Mouse (Mus musculus) MEL (cell line): ENCODE data around the gene Iqsec1. TPM values are rescaled to one million over a fixed set of nuclear protein-coding genes. Genes with fewer than 3 reads are reported as not detected.

Experiments used
- DNase-seq: peaks from one replicate; pipeline ENCODE4 v3.0.0; 2011; ENCODE audit warnings: low read depth, low spot score
- H3K27ac ChIP-seq: 2 replicates; pipeline ENCODE4 v1.5.1; 2012; ENCODE audit warnings: low read depth, mild to moderate bottlenecking, control low read depth, low read length, moderate library complexity; ENCODE audit not compliant: control insufficient read depth
- H3K27me3 ChIP-seq, 2 experiments: fragments of 150-350 bp in 1 of 2; sonication (generic) in 1 of 2; 2 replicates each; pipeline ENCODE4 v1.6.1; 2012; ENCODE audit warnings: low read length in 2 of 2, mild to moderate bottlenecking in 2 of 2, improper control_type of control experiment in 1 of 2, moderate library complexity in 1 of 2; ENCODE audit not compliant: insufficient read depth in 2 of 2, control insufficient read depth in 1 of 2
- H3K36me3 ChIP-seq, 2 experiments: 2 replicates each; pipeline ENCODE4 v1.6.1; 2012 to 2014; ENCODE audit warnings: low read length in 2 of 2, improper control_type of control experiment in 1 of 2, inconsistent platforms in 1 of 2, mild to moderate bottlenecking in 1 of 2; ENCODE audit not compliant: insufficient read depth in 2 of 2, control insufficient read depth in 1 of 2
- H3K4me1 ChIP-seq, 2 experiments: fragments of 150-350 bp in 1 of 2; sonication (generic) in 1 of 2; 2 replicates each; pipeline ENCODE4 v1.6.1; 2012; ENCODE audit warnings: low read length in 2 of 2, improper control_type of control experiment in 1 of 2, mild to moderate bottlenecking in 1 of 2; ENCODE audit not compliant: insufficient read depth in 2 of 2, control insufficient read depth in 1 of 2
- H3K4me3 ChIP-seq, 2 experiments: fragments of 150-350 bp in 1 of 2; sonication (generic) in 1 of 2; 2 replicates each; pipeline ENCODE4 v1.5.1; 2012; ENCODE audit warnings: low read depth in 2 of 2, low read length in 2 of 2, mild to moderate bottlenecking in 2 of 2, moderate library complexity in 2 of 2, control low read depth in 1 of 2, improper control_type of control experiment in 1 of 2; ENCODE audit not compliant: control insufficient read depth in 1 of 2, insufficient read depth in 1 of 2
- H3K79me2 ChIP-seq: 2 replicates; pipeline ENCODE4 v1.6.1; 2012; ENCODE audit warnings: mild to moderate bottlenecking, low read length, moderate library complexity; ENCODE audit not compliant: control insufficient read depth, poor library complexity, insufficient read depth
- H3K9ac ChIP-seq: 2 replicates; pipeline ENCODE4 v1.6.1; 2012; ENCODE audit warnings: low read depth, mild to moderate bottlenecking, control low read depth, low read length, moderate library complexity; ENCODE audit not compliant: control insufficient read depth, poor library complexity, severe bottlenecking
- H3K9me3 ChIP-seq: fragments of 150-350 bp; sonication (generic); replicated peaks from 2 replicates; pipeline ENCODE4 v1.6.1; 2012; ENCODE audit warnings: mild to moderate bottlenecking, low read length, improper control_type of control experiment, moderate library complexity; ENCODE audit not compliant: insufficient read depth
- BHLHE40 ChIP-seq: IDR thresholded peaks from 2 replicates; pipeline ENCODE4 v1.6.1; 2012; ENCODE audit warnings: low read depth, mild to moderate bottlenecking, inconsistent platforms, low read length, improper control_type of control experiment, borderline replicate concordance
- CHD1 ChIP-seq: IDR thresholded peaks from 2 replicates; pipeline ENCODE4 v1.6.1; 2012; ENCODE audit warnings: low read depth, mild to moderate bottlenecking, inconsistent platforms, low read length, improper control_type of control experiment
- CTCF ChIP-seq, 3 experiments: IDR thresholded peaks in 2 of 3; conservative IDR thresholded peaks in 1 of 3; 2 replicates each; pipeline ENCODE4 v1.5.1; 2011 to 2012; ENCODE audit warnings: low read length in 3 of 3, low read depth in 2 of 3, mild to moderate bottlenecking in 2 of 3, improper control_type of control experiment in 1 of 3, inconsistent platforms in 1 of 3, mixed read lengths in 1 of 3, moderate library complexity in 1 of 3; ENCODE audit not compliant: control insufficient read depth in 1 of 3, insufficient read depth in 1 of 3, poor library complexity in 1 of 3, severe bottlenecking in 1 of 3
- E2F4 ChIP-seq: IDR thresholded peaks from 2 replicates; pipeline ENCODE4 v1.6.1; 2011; ENCODE audit warnings: low read depth, low read length, improper control_type of control experiment, borderline replicate concordance
- ELF1 ChIP-seq: IDR thresholded peaks from 2 replicates; pipeline ENCODE4 v1.6.1; 2014; ENCODE audit warnings: low read depth, mild to moderate bottlenecking, inconsistent platforms, low read length, improper control_type of control experiment, moderate library complexity
- ETS1 ChIP-seq: IDR thresholded peaks from 2 replicates; pipeline ENCODE4 v1.6.1; 2012; ENCODE audit warnings: low read depth, mild to moderate bottlenecking, inconsistent platforms, low read length, improper control_type of control experiment, moderate library complexity
- MAFK ChIP-seq: IDR thresholded peaks from 2 replicates; pipeline ENCODE4 v1.6.1; 2011; ENCODE audit warnings: low read depth, mild to moderate bottlenecking, low read length, improper control_type of control experiment, borderline replicate concordance
- MAX ChIP-seq: IDR thresholded peaks from 2 replicates; pipeline ENCODE4 v1.6.1; 2011; ENCODE audit warnings: low read length, improper control_type of control experiment
- MAZ ChIP-seq: IDR thresholded peaks from 2 replicates; pipeline ENCODE4 v1.6.1; 2012; ENCODE audit warnings: low read depth, mild to moderate bottlenecking, inconsistent platforms, low read length, improper control_type of control experiment
- POLR2AphosphoS5 ChIP-seq: IDR thresholded peaks from 2 replicates; pipeline ENCODE4 v1.6.1; 2012; ENCODE audit warnings: low read depth, borderline replicate concordance, mild to moderate bottlenecking, inconsistent platforms, low read length, moderate library complexity, mixed read lengths
- SIN3A ChIP-seq: IDR thresholded peaks from 2 replicates; pipeline ENCODE4 v1.6.1; 2012; ENCODE audit warnings: low read length, improper control_type of control experiment, inconsistent platforms
- TBP ChIP-seq: IDR thresholded peaks from 2 replicates; pipeline ENCODE4 v1.8.0; 2011; ENCODE audit warnings: low read depth, low read length, improper control_type of control experiment
- TCF12 ChIP-seq: IDR thresholded peaks from 2 replicates; pipeline ENCODE4 v1.6.1; 2014; ENCODE audit warnings: low read depth, mild to moderate bottlenecking, inconsistent platforms, low read length, improper control_type of control experiment, moderate library complexity
- UBTF ChIP-seq: IDR thresholded peaks from 2 replicates; pipeline ENCODE4 v1.6.1; 2012; ENCODE audit warnings: low read depth, mild to moderate bottlenecking, inconsistent platforms, low read length, improper control_type of control experiment, moderate library complexity, borderline replicate concordance; ENCODE audit not compliant: insufficient read depth
- USF1 ChIP-seq: IDR thresholded peaks from 2 replicates; pipeline ENCODE4 v1.6.1; 2014; ENCODE audit warnings: low read depth, mild to moderate bottlenecking, inconsistent platforms, low read length, improper control_type of control experiment, moderate library complexity
- USF2 ChIP-seq, 2 experiments: IDR thresholded peaks; 2 replicates each; pipeline ENCODE4 v1.6.1; 2011 to 2012; ENCODE audit warnings: improper control_type of control experiment in 2 of 2, low read length in 2 of 2, borderline replicate concordance in 1 of 2, inconsistent platforms in 1 of 2, low read depth in 1 of 2, mild to moderate bottlenecking in 1 of 2; ENCODE audit not compliant: insufficient read depth in 1 of 2
- ZC3H11A ChIP-seq: IDR thresholded peaks from 2 replicates; pipeline ENCODE4 v1.6.1; 2012; ENCODE audit warnings: low read depth, mild to moderate bottlenecking, inconsistent platforms, low read length, improper control_type of control experiment
- ZKSCAN1 ChIP-seq: IDR thresholded peaks from 2 replicates; pipeline ENCODE4 v1.6.1; 2012; ENCODE audit warnings: low read depth, mild to moderate bottlenecking, inconsistent platforms, low read length, improper control_type of control experiment, moderate library complexity
- polyA plus RNA-seq, 2 experiments: library from polyadenylated mRNA; stranded (reverse) in 1 of 2; unstranded in 1 of 2; fragments of >175 nt in 1 of 2; fragments of >200 nt in 1 of 2; gene quantifications; 2 replicates each; pipeline versions ENCODE4 v1.2.1 to v1.2.4; 2012; ENCODE audit warnings: low replicate concordance in 2 of 2, low read depth in 1 of 2; ENCODE audit not compliant: insufficient read length in 2 of 2, insufficient read depth in 1 of 2, missing spikeins in 1 of 2
- total RNA-seq: library from RNA; depleted of rRNA; stranded (reverse); fragments of 300-350 nt; gene quantifications from 2 replicates; pipeline ENCODE4 v1.2.3, GENCODE M21; 2012

The Iqsec1 gene
- total and polyA plus RNA-seq, 3 experiments, result 14.8 to 73.4 (median 30.8) TPM

- TF ChIP-seq CHD1 (no peak), ETS1 (no peak), MAZ (no peak), USF2 (IDR thresholded peaks at IDR 0.05; ENCODE audit: borderline replicate concordance in 1 of 2, insufficient read depth in 1 of 2, low read depth in 1 of 2, low read length in 2 of 2) (no peak), BHLHE40 (no peak)
- H3K4me1 ChIP-seq, result no peaks in the 10 kb centered on the region
- no peaks in the 10 kb centered on the region for H3K79me2 ChIP-seq
- no peak for DNase-seq
- H3K36me3 ChIP-seq, result no peaks in the 10 kb centered on the region
- no peaks in the 10 kb centered on the region for H3K27me3 ChIP-seq
- H3K9me3 ChIP-seq, result no peaks in the 10 kb centered on the region
- H3K4me3 ChIP-seq, result no peak overlapping the region
- no peak overlapping the region for H3K27ac ChIP-seq
- H3K9ac ChIP-seq, result no peak overlapping the region
Observed at GRCm38 (mm10) chr6:90726711-90727122, 261.8 kb downstream of the Iqsec1 start.

- Histone ChIP-seq H3K36me3 (no peaks in the 10 kb centered on the region), H3K4me1 (no peaks in the 10 kb centered on the region), H3K9ac (no peak overlapping the region)
Observed at GRCm38 (mm10) chr6:90725526-90725925, 263.0 kb downstream of the Iqsec1 start.

GRCm38 (mm10) chr6:90722993-90723392 lies 265.5 kb downstream of the Iqsec1 start:
- Histone ChIP-seq H3K9me3 (no peaks in the 10 kb centered on the region), H3K4me1 (no peaks in the 10 kb centered on the region), H3K4me3 (no peak overlapping the region), H3K27ac (no peak overlapping the region), H3K79me2 (no peaks in the 10 kb centered on the region), H3K9ac (no peak overlapping the region), H3K36me3 (no peaks in the 10 kb centered on the region), H3K27me3 (no peaks in the 10 kb centered on the region)
- DNase-seq, result no peak
- no peak for TF ChIP-seq TBP
- no peak for TF ChIP-seq E2F4
- TF ChIP-seq ZKSCAN1, result no peak
- TF ChIP-seq ZC3H11A, result no peak
- TF ChIP-seq MAFK, result no peak
- no peak for TF ChIP-seq USF1
- no peak for TF ChIP-seq POLR2AphosphoS5
- TF ChIP-seq ETS1, result no peak
- no peak for TF ChIP-seq BHLHE40

More at GRCm38 (mm10) chr6:90725526-90725925, 263.0 kb downstream of the Iqsec1 start:
- no peak for DNase-seq
- H3K79me2 ChIP-seq, result no peaks in the 10 kb centered on the region
- H3K27ac ChIP-seq, result no peak overlapping the region
- H3K27me3 ChIP-seq, result no peaks in the 10 kb centered on the region
- TF ChIP-seq ELF1, result no peak
- no peak for TF ChIP-seq UBTF
- no peak for TF ChIP-seq TCF12
- no peak for TF ChIP-seq MAX
- TF ChIP-seq USF1, result no peak
- TF ChIP-seq CTCF (IDR thresholded peaks at IDR 0.05 in 2 of 3, conservative IDR thresholded peaks at IDR 0.05 in 1 of 3; ENCODE audit: control insufficient read depth in 1 of 3, insufficient read depth in 1 of 3, low read depth in 2 of 3, low read length in 3 of 3, poor library complexity in 1 of 3, severe bottlenecking in 1 of 3), result no peak
- no peak for TF ChIP-seq SIN3A
- no peak for TF ChIP-seq MAZ
- TF ChIP-seq, all 39 proteins: peak for 0
- Histone ChIP-seq H3K4me3 (no peak overlapping the region), H3K9me3 (no peaks in the 10 kb centered on the region)
